Mouse (Mus musculus) bone marrow, adult 2 months (tissue): ENCODE results near the gene Rbm6.

Source experiments
- CTCF ChIP-seq: fragments of 200-500 bp; IDR thresholded peaks from 2 replicates; pipeline ENCODE4 v1.5.1; 2011; ENCODE audit warnings: low read length, control low read depth; ENCODE audit not compliant: control insufficient read depth, insufficient read depth
- POLR2A ChIP-seq: fragments of 200-500 bp; IDR thresholded peaks from 2 replicates; pipeline ENCODE4 v1.6.1; 2011; ENCODE audit warnings: low read depth, mild to moderate bottlenecking, control low read depth, low read length, borderline replicate concordance; ENCODE audit not compliant: control insufficient read depth

- TF ChIP-seq POLR2A (no peak), CTCF (no peak)
Observed at GRCm38 (mm10) chr9:107782536-107783203, 90.4 kb downstream of the Rbm6 start.
